Mouse (Mus musculus): ENCODE measurements around the gene Jam3. TPM values are rescaled to one million over a fixed set of nuclear protein-coding genes. Genes with fewer than 3 reads are reported as not detected.

Gene Jam3
- total and polyA plus RNA-seq, 2 experiments, result 1.4 to 1.7 TPM

- 87% methylated on average over 6 of the region's 6 CpGs for WGBS
- Histone ChIP-seq H3K27me3 (ENCODE audit: control insufficient read depth, insufficient read depth, low read length) (no peaks in the 10 kb centered on the region), H3K36me3 (ENCODE audit: control insufficient read depth, insufficient read depth, low read length) (no peaks in the 10 kb centered on the region), H3K9ac (ENCODE audit: low read depth, low read length) (no peak overlapping the region), H3K4me1 (ENCODE audit: control insufficient read depth, insufficient read depth, low read length) (no peaks in the 10 kb centered on the region), H3K79me2 (ENCODE audit: control insufficient read depth, insufficient read depth, low read length) (no peaks in the 10 kb centered on the region), H3K27ac (replicated peaks; ENCODE audit: insufficient read depth, low read depth, low read length) (no peak overlapping the region), H3K4me3 (ENCODE audit: insufficient read depth, low read depth, low read length) (no peak overlapping the region)
- DNase-seq (ENCODE audit: extremely low read depth, low read depth, low spot score), result no peak
- no peak for TF ChIP-seq POLR2A (IDR thresholded peaks at IDR 0.05; ENCODE audit: extremely low read depth, insufficient read depth, low read length)
- TF ChIP-seq CTCF (IDR thresholded peaks at IDR 0.05; ENCODE audit: low read depth, low read length), result no peak
Observed at GRCm38 (mm10) chr9:27175682-27176081, 20.5 kb upstream of the Jam3 start.

GRCm38 (mm10) chr9:27175241-27175640 is 20.0 kb upstream of the Jam3 start:
- WGBS, result 90% methylated on average over 13 of the region's 13 CpGs
- no peak overlapping the region for H3K27ac ChIP-seq (replicated peaks; ENCODE audit: insufficient read depth, low read depth, low read length)
- no peak for DNase-seq (ENCODE audit: extremely low read depth, low read depth, low spot score)
- no peak for TF ChIP-seq CTCF (IDR thresholded peaks at IDR 0.05; ENCODE audit: low read depth, low read length)
- H3K36me3 ChIP-seq (ENCODE audit: control insufficient read depth, insufficient read depth, low read length), result no peaks in the 10 kb centered on the region
- no peaks in the 10 kb centered on the region for H3K79me2 ChIP-seq (ENCODE audit: control insufficient read depth, insufficient read depth, low read length)
- H3K4me1 ChIP-seq (ENCODE audit: control insufficient read depth, insufficient read depth, low read length), result no peaks in the 10 kb centered on the region
- H3K9ac ChIP-seq (ENCODE audit: low read depth, low read length), result no peak overlapping the region
- H3K27me3 ChIP-seq (ENCODE audit: control insufficient read depth, insufficient read depth, low read length), result no peaks in the 10 kb centered on the region
- no peak overlapping the region for H3K4me3 ChIP-seq (ENCODE audit: insufficient read depth, low read depth, low read length)

GRCm38 (mm10) chr9:27174079-27174478 is 18.9 kb upstream of the Jam3 start:
- WGBS, result 67% methylated on average over 5 of the region's 5 CpGs
- no peak overlapping the region for H3K27ac ChIP-seq (replicated peaks; ENCODE audit: insufficient read depth, low read depth, low read length)
- H3K79me2 ChIP-seq (ENCODE audit: control insufficient read depth, insufficient read depth, low read length), result no peaks in the 10 kb centered on the region
- no peak overlapping the region for H3K9ac ChIP-seq (ENCODE audit: low read depth, low read length)
- TF ChIP-seq POLR2A (IDR thresholded peaks at IDR 0.05; ENCODE audit: extremely low read depth, insufficient read depth, low read length) (no peak), CTCF (IDR thresholded peaks at IDR 0.05; ENCODE audit: low read depth, low read length) (no peak)
- H3K4me3 ChIP-seq (ENCODE audit: insufficient read depth, low read depth, low read length), result no peak overlapping the region
- no peak for DNase-seq (ENCODE audit: extremely low read depth, low read depth, low spot score)
- H3K36me3 ChIP-seq (ENCODE audit: control insufficient read depth, insufficient read depth, low read length), result no peaks in the 10 kb centered on the region
- no peaks in the 10 kb centered on the region for H3K27me3 ChIP-seq (ENCODE audit: control insufficient read depth, insufficient read depth, low read length)
- H3K4me1 ChIP-seq (ENCODE audit: control insufficient read depth, insufficient read depth, low read length), result no peaks in the 10 kb centered on the region

GRCm38 (mm10) chr9:27173646-27174045 is 18.4 kb upstream of the Jam3 start:
- no peaks in the 10 kb centered on the region for H3K27me3 ChIP-seq (ENCODE audit: control insufficient read depth, insufficient read depth, low read length)
- no peak for DNase-seq (ENCODE audit: extremely low read depth, low read depth, low spot score)
- WGBS, result 77% methylated on average over 2 of the region's 2 CpGs
- no peak overlapping the region for H3K9ac ChIP-seq (ENCODE audit: low read depth, low read length)
- no peaks in the 10 kb centered on the region for H3K36me3 ChIP-seq (ENCODE audit: control insufficient read depth, insufficient read depth, low read length)
- H3K4me1 ChIP-seq (ENCODE audit: control insufficient read depth, insufficient read depth, low read length), result no peaks in the 10 kb centered on the region
- H3K79me2 ChIP-seq (ENCODE audit: control insufficient read depth, insufficient read depth, low read length), result no peaks in the 10 kb centered on the region
- TF ChIP-seq POLR2A (IDR thresholded peaks at IDR 0.05; ENCODE audit: extremely low read depth, insufficient read depth, low read length) (no peak), CTCF (IDR thresholded peaks at IDR 0.05; ENCODE audit: low read depth, low read length) (no peak)
- no peak overlapping the region for H3K4me3 ChIP-seq (ENCODE audit: insufficient read depth, low read depth, low read length)
- no peak overlapping the region for H3K27ac ChIP-seq (replicated peaks; ENCODE audit: insufficient read depth, low read depth, low read length)

GRCm38 (mm10) chr9:27172839-27173238 is 17.6 kb upstream of the Jam3 start:
- WGBS, result 81% methylated on average over 6 of the region's 6 CpGs

GRCm38 (mm10) chr9:27170726-27171125 is 15.5 kb upstream of the Jam3 start:
- H3K4me3 ChIP-seq (ENCODE audit: insufficient read depth, low read depth, low read length), result no peak overlapping the region
- DNase-seq (ENCODE audit: extremely low read depth, low read depth, low spot score), result no peak
- no peaks in the 10 kb centered on the region for H3K27me3 ChIP-seq (ENCODE audit: control insufficient read depth, insufficient read depth, low read length)
- 76% methylated on average over 3 of the region's 3 CpGs for WGBS
- TF ChIP-seq CTCF (IDR thresholded peaks at IDR 0.05; ENCODE audit: low read depth, low read length), result no peak
- H3K36me3 ChIP-seq (ENCODE audit: control insufficient read depth, insufficient read depth, low read length), result no peaks in the 10 kb centered on the region
- H3K27ac ChIP-seq (replicated peaks; ENCODE audit: insufficient read depth, low read depth, low read length), result no peak overlapping the region
- no peaks in the 10 kb centered on the region for H3K4me1 ChIP-seq (ENCODE audit: control insufficient read depth, insufficient read depth, low read length)
- H3K79me2 ChIP-seq (ENCODE audit: control insufficient read depth, insufficient read depth, low read length), result no peaks in the 10 kb centered on the region
- no peak overlapping the region for H3K9ac ChIP-seq (ENCODE audit: low read depth, low read length)

More at GRCm38 (mm10) chr9:27172839-27173238, 17.6 kb upstream of the Jam3 start:
- Histone ChIP-seq H3K27ac (replicated peaks; ENCODE audit: insufficient read depth, low read depth, low read length) (no peak overlapping the region), H3K27me3 (ENCODE audit: control insufficient read depth, insufficient read depth, low read length) (no peaks in the 10 kb centered on the region), H3K4me1 (ENCODE audit: control insufficient read depth, insufficient read depth, low read length) (no peaks in the 10 kb centered on the region), H3K79me2 (ENCODE audit: control insufficient read depth, insufficient read depth, low read length) (no peaks in the 10 kb centered on the region), H3K9ac (ENCODE audit: low read depth, low read length) (no peak overlapping the region), H3K4me3 (ENCODE audit: insufficient read depth, low read depth, low read length) (no peak overlapping the region), H3K36me3 (ENCODE audit: control insufficient read depth, insufficient read depth, low read length) (no peaks in the 10 kb centered on the region)
- DNase-seq (ENCODE audit: extremely low read depth, low read depth, low spot score), result no peak
- TF ChIP-seq CTCF (IDR thresholded peaks at IDR 0.05; ENCODE audit: low read depth, low read length) (no peak), POLR2A (IDR thresholded peaks at IDR 0.05; ENCODE audit: extremely low read depth, insufficient read depth, low read length) (no peak)
